Mouse (Mus musculus) layer of hippocampus, postnatal 10 days (tissue): ENCODE measurements around the gene Fam162b. TPM values are rescaled to one million over a fixed set of nuclear protein-coding genes. Genes with fewer than 3 reads are reported as not detected.

ENCODE experiments used
- total RNA-seq, 2 experiments: library from RNA; stranded (reverse); gene quantifications; 2 replicates each; pipeline ENCODE4 v1.2.3; 2021

Fam162b gene
- total RNA-seq, 2 experiments from 2014 or later: 0.56 TPM; not detected in 1

Other genes with a start within 250 kb of the Fam162b start
- gene Gm49339, start 109.9 kb downstream of the Fam162b start, total RNA-seq: not detected
- gene Lilr4b, start 109.9 kb downstream of the Fam162b start, total RNA-seq: under 1 TPM in 1 of 2 experiments, not detected in 1; 0.18 TPM
- gene Lilrb4a, start 99.6 kb downstream of the Fam162b start, total RNA-seq: under 1 TPM in 1 of 2 experiments, not detected in 1; 0.13 TPM
- not detected for gene Gprc6a, start 40.9 kb upstream of the Fam162b start, total RNA-seq
- not detected for gene Rfx6, start 87.2 kb upstream of the Fam162b start, total RNA-seq